Mouse (Mus musculus) embryonic facial prominence, embryonic 15.5 days (tissue): ENCODE results near the gene Akirin1. TPM values are rescaled to one million over a fixed set of nuclear protein-coding genes. Genes with fewer than 3 reads are reported as not detected.
A peak's percentile ranks its signal among the peaks of the same experiment; 100 is the strongest.

ENCODE experiments used
- ATAC-seq: fragments of 200-750 bp; cut with Nextera tagmentation; 2 replicates; pipeline ENCODE4 v1.8.0; 2017; ENCODE audit warnings: low read depth, moderate TSS enrichment; ENCODE audit not compliant: insufficient number of reproducible peaks, low FRiP score, low TSS enrichment
- H3K27ac ChIP-seq: fragments of 300-500 bp; sonication (generic); replicated peaks from 2 replicates; pipeline ENCODE4 v1.5.1; 2015; ENCODE audit warnings: mild to moderate bottlenecking, inconsistent platforms
- H3K27me3 ChIP-seq: fragments of 300-500 bp; sonication (generic); 2 replicates; pipeline ENCODE4 v1.6.1; 2015; ENCODE audit warnings: inconsistent platforms
- H3K36me3 ChIP-seq: fragments of 300-500 bp; sonication (generic); 2 replicates; pipeline ENCODE4 v1.6.1; 2015; ENCODE audit warnings: mild to moderate bottlenecking, inconsistent platforms
- H3K4me1 ChIP-seq: fragments of 300-500 bp; sonication (generic); 2 replicates; pipeline ENCODE4 v1.6.1; 2015; ENCODE audit warnings: inconsistent platforms
- H3K4me2 ChIP-seq: fragments of 300-500 bp; sonication (generic); replicated peaks from 2 replicates; pipeline ENCODE4 v1.6.1; 2015; ENCODE audit warnings: mild to moderate bottlenecking, inconsistent platforms
- H3K4me3 ChIP-seq: fragments of 300-500 bp; sonication (generic); replicated peaks from 2 replicates; pipeline ENCODE4 v1.5.1; 2015; ENCODE audit warnings: mild to moderate bottlenecking, inconsistent platforms
- H3K9ac ChIP-seq: fragments of 300-500 bp; sonication (generic); 2 replicates; pipeline ENCODE4 v1.6.1; 2015; ENCODE audit warnings: inconsistent platforms
- H3K9me3 ChIP-seq: fragments of 300-500 bp; sonication (generic); replicated peaks from 2 replicates; pipeline ENCODE4 v1.6.1; 2016; ENCODE audit warnings: inconsistent platforms
- WGBS: fragments of 180-500 bp; shearing (Covaris S2); methylation state at CpG from one replicate; pipeline ENCODE4 v1.1.7; 2015; 5-methylcytosine and 5-hydroxymethylcytosine counted together
- polyA plus RNA-seq: library from polyadenylated mRNA; unstranded; fragments of >200 nt; fragmentation: Nextera tagmentation; extraction: Ambion mirVana; gene quantifications from 2 replicates; pipeline ENCODE4 v1.2.1, GENCODE M21; 2015

Akirin1 gene
- polyA plus RNA-seq, 1 experiment from 2014 or later: 56.1 TPM

GRCm38 (mm10) chr4:123750707-123751312 is 665 bp upstream of the Akirin1 start:
- Histone ChIP-seq H3K27ac (no peak overlapping the region; the same call in 1 of the 2 replicates), H3K4me1 (peaks cover 13% of the 10 kb centered on the region), H3K9me3 (no peaks in the 10 kb centered on the region), H3K27me3 (no peaks in the 10 kb centered on the region), H3K4me3 (peak overlapping the region; percentile 97), H3K36me3 (no peaks in the 10 kb centered on the region), H3K9ac (peak overlapping the region; percentile 33; the same call in 1 of the 2 replicates), H3K4me2 (peak overlapping the region; percentile 69)
- WGBS: under 1% methylated on average over 8 of the region's 8 CpGs
- ATAC-seq: no peak

DNA sequence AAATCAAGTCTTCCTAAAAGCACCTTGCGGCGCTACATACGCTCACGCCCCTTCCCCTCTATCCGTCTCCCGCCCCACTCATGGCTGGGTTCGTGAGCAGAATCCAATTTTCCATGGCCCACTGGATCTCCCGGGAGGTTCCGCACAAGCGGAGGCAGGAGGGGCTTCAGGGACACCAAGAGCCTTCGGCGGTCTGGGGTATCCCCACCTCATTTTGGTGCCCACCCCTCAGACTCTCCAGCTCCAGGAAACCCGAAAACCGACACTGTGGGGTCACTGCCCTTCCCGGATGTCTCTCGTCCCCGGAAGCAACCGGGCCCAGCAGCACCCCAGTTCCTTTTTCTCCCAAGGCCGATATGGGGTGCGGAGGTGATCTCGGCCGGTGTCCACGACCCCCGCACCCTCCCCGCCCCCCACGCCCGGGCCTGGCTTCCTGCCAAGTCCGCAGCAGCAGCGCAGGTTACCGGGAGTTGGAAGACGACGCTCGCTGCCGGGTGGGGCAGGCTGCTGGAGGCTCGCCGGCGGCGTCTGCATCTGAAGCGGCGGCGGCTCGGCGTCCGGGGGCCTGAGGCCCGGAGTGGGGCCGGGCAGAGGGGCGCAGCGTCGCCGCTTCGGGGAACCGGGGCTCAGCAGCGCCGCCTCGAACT is 538 bp downstream of the Akirin1 start:
- peak overlapping the region; percentile 69 for H3K4me2 ChIP-seq
- no peaks in the 10 kb centered on the region for H3K36me3 ChIP-seq
- H3K9ac ChIP-seq: peak overlapping the region; percentile 84
- peak; percentile 75 for ATAC-seq
- H3K9me3 ChIP-seq: no peaks in the 10 kb centered on the region
- peak overlapping the region; percentile 97 for H3K4me3 ChIP-seq
- no peaks in the 10 kb centered on the region for H3K27me3 ChIP-seq
- WGBS: under 1% methylated on average over 54 of the region's 55 CpGs
- peaks cover 17% of the 10 kb centered on the region for H3K4me1 ChIP-seq
- H3K27ac ChIP-seq: peak overlapping the region; percentile 89

DNA sequence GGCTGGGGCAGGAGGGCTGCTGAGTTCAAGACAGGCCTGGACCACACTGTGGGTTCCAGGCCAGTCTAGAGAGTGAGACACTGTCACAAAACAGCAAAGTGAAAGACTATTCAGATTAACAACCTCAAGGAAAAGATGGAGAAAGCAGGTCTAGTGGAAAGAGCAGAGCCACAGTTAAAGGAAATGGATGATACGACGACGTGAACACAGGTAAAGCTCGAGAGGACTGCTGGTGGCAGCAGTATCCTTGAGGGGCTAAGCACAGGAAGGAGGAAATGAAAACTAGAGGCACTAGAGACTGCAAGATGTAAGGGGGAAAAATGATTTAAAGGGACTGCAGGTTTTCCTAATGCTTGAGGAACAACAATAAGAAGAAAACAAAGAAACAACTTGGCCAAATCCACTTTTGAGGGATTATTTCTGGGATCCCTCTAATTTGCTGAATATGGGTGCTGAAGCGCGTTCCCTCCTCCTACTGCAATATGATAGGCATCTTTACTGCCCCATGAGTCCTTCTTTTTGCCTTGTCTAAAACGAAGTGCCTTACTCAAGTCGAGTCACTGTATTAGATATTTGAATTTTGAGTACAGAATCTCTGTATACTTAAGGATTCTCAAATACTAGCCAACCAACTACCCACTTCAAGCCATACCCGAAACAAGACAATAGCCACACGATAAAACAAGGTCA is 1.3 kb downstream of the Akirin1 start:
- Histone ChIP-seq H3K36me3 (no peaks in the 10 kb centered on the region), H3K27ac (peak overlapping the region; percentile 89; the same call in 1 of the 2 replicates), H3K9ac (peak overlapping the region; percentile 84; the same call in 1 of the 2 replicates), H3K9me3 (no peaks in the 10 kb centered on the region), H3K4me2 (peak overlapping the region; percentile 69), H3K4me1 (peaks cover 17% of the 10 kb centered on the region), H3K27me3 (no peaks in the 10 kb centered on the region), H3K4me3 (peak overlapping the region; percentile 97)
- no peak for ATAC-seq
- WGBS: 12% methylated on average over 10 of the region's 10 CpGs

DNA sequence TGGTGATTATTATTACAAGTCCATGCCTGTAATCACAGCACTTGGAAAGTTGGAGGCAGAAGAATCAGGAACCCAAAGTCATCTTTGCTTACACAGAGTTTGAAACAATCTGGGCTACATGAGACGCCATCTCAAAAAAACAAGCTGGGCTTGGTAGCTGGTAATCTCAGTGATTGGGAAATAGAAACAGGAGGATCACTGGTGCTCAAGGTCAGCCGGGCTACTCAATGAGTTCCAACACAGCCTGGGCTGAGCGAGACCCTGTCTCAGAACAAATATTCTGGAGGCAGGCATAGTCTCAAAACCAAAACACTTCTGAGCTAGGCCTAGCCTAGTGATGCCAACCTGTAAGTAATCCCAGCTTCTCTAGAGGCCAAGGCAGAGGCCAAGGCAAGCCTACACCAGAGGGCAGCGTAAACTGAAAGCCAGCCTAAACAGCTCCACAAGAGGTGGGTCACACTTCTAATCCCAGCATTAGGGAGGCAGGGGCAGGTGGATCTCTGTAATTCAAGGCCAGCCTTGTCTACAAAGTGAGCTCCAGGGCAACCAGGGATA is 4.8 kb downstream of the Akirin1 start:
- Histone ChIP-seq H3K36me3 (peaks cover 15% of the 10 kb centered on the region; the same call in 1 of the 2 replicates), H3K4me2 (no peak overlapping the region), H3K4me3 (no peak overlapping the region), H3K27ac (no peak overlapping the region), H3K27me3 (no peaks in the 10 kb centered on the region), H3K9ac (no peak overlapping the region), H3K9me3 (no peaks in the 10 kb centered on the region), H3K4me1 (peaks cover 14% of the 10 kb centered on the region)
- ATAC-seq: no peak
- 92% methylated on average over 4 of the region's 4 CpGs for WGBS

DNA sequence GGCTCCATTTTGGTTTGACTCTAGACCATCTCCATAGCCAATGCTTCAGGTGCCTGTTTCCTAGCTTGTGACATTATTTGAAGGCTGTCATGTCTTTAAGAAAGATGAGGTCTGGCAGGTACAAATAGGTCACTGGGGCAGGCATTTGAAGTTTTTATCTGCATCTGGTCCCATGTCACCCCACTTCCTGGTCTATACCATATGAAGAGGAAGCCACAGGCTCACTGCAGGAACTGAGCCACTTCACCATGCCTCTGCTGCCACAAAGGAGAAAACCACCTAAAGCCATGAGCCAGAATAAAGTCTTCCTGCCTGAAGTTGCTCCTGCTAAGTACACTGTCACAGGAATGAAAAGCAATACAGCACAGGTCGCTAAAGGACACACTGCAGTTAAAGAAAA is 7.3 kb downstream of the Akirin1 start:
- Histone ChIP-seq H3K4me3 (no peak overlapping the region), H3K4me1 (peaks cover 4% of the 10 kb centered on the region; the same call in 1 of the 2 replicates), H3K27me3 (no peaks in the 10 kb centered on the region), H3K4me2 (no peak overlapping the region), H3K9me3 (no peaks in the 10 kb centered on the region), H3K36me3 (peaks cover 36% of the 10 kb centered on the region), H3K9ac (no peak overlapping the region), H3K27ac (no peak overlapping the region)
- WGBS: 79% methylated on average over 1 of the region's 1 CpGs
- ATAC-seq: no peak

DNA sequence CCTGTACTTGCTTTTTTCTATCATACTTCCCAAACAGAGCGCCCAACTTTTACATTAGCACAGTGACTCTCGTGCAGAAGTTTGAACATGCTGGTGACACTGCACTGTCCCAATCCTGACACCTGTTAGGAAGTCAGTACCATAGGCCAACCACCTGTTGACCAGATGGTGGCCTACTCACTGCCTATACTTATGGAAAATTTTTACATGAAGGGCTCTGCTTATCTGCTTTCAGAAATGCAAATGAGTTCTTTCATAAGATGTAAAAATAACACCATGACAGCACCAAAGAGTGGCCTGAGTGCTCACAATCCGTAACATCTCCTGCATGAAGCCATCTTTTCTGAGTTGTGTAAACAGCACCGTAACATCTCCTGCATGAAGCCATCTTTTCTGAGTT is 11.4 kb downstream of the Akirin1 start:
- peaks cover 50% of the 10 kb centered on the region for H3K36me3 ChIP-seq
- no peak overlapping the region for H3K4me2 ChIP-seq
- no peaks in the 10 kb centered on the region for H3K27me3 ChIP-seq
- H3K4me1 ChIP-seq: no peaks in the 10 kb centered on the region
- no peak overlapping the region for H3K27ac ChIP-seq
- ATAC-seq: no peak
- H3K9ac ChIP-seq: no peak overlapping the region
- WGBS: 87% methylated on average over 4 of the region's 4 CpGs
- H3K4me3 ChIP-seq: no peak overlapping the region
- H3K9me3 ChIP-seq: no peaks in the 10 kb centered on the region

DNA sequence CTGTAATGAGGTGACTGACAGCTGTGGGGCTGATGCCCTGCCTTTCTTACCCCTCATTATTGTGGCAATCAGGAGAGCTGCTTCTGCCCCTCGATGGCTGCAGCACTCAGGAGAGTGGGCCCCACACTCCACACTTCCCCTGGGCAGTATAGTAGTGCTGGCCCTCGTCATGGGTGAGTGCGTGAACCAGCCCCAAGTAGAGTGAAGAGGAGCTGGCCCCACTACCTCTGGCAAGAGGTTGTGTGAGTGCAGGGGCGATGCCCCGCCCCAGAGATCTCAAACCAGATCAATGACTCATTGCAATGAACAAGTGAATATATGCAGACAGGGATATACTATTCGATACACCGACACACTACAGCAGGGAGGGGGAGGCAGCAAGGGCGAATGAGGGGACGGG is 16.6 kb downstream of the Akirin1 start:
- WGBS: 86% methylated on average over 9 of the region's 9 CpGs
- Histone ChIP-seq H3K36me3 (peaks cover 32% of the 10 kb centered on the region), H3K27me3 (no peaks in the 10 kb centered on the region), H3K9ac (no peak overlapping the region), H3K9me3 (no peaks in the 10 kb centered on the region), H3K4me1 (no peaks in the 10 kb centered on the region), H3K4me3 (no peak overlapping the region), H3K4me2 (no peak overlapping the region), H3K27ac (no peak overlapping the region)
- ATAC-seq: no peak

- no peaks in the 10 kb centered on the region for H3K27me3 ChIP-seq
- 76% methylated on average over 2 of the region's 2 CpGs for WGBS
- no peak overlapping the region for H3K4me3 ChIP-seq
- H3K4me1 ChIP-seq: no peaks in the 10 kb centered on the region
- no peak; the same call in 1 of the 2 replicates for ATAC-seq
- no peaks in the 10 kb centered on the region for H3K9me3 ChIP-seq
- H3K9ac ChIP-seq: no peak overlapping the region
- peaks cover 26% of the 10 kb centered on the region for H3K36me3 ChIP-seq
- no peak overlapping the region for H3K27ac ChIP-seq
- no peak overlapping the region for H3K4me2 ChIP-seq
These were observed 17.2 kb downstream of the Akirin1 start for GRCm38 (mm10) chr4:123732921-123733320.

DNA sequence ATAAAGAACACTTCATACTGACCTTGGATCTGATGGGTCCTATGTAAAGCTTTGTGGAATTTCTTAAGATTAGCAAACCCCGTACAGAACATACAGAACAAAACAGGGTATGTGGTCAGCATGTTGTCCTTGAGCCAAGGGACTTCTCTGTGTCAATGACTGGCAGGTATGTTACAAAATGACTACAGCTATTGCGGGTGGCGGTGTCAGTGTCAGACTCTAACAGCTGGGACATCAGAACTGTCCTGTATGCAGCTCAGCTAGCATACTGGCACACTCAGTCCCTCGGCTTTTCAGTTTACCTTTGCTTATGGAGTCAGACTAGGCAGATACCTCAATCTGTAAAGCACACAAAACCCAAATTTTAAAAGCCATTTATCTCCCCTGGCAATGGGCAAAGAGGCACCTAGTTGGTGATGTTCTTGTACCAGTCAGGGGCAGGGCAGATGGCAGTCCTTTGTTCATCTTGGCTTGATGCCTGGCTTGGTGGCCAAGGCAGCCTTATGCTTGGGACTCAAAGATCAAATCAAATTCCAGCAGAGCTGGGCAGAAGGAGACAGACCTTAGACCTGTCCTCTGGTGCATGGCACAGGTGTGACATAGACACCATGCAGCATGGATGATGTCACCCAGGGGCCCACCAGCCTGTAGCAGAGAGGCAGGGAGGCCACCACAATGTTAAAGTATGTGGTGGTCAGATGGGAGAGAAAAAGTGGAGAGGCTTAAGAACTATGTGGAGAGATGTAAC is 17.8 kb downstream of the Akirin1 start:
- no peaks in the 10 kb centered on the region for H3K4me1 ChIP-seq
- H3K27ac ChIP-seq: no peak overlapping the region
- H3K36me3 ChIP-seq: peaks cover 22% of the 10 kb centered on the region
- H3K27me3 ChIP-seq: no peaks in the 10 kb centered on the region
- H3K9ac ChIP-seq: no peak overlapping the region
- no peak overlapping the region for H3K4me3 ChIP-seq
- no peak for ATAC-seq
- WGBS: 88% methylated on average over 4 of the region's 4 CpGs
- H3K4me2 ChIP-seq: no peak overlapping the region
- no peaks in the 10 kb centered on the region for H3K9me3 ChIP-seq

- 87% methylated on average over 4 of the region's 4 CpGs for WGBS
- Histone ChIP-seq H3K9me3 (no peaks in the 10 kb centered on the region), H3K4me1 (peaks cover 3% of the 10 kb centered on the region), H3K9ac (no peak overlapping the region), H3K36me3 (no peaks in the 10 kb centered on the region), H3K4me2 (no peak overlapping the region), H3K27ac (no peak overlapping the region), H3K27me3 (no peaks in the 10 kb centered on the region), H3K4me3 (no peak overlapping the region)
- no peak for ATAC-seq
These were observed 28.4 kb downstream of the Akirin1 start for GRCm38 (mm10) chr4:123721761-123722160.

GRCm38 (mm10) chr4:123718434-123718780 is 31.7 kb downstream of the Akirin1 start:
- H3K27ac ChIP-seq: peak overlapping the region; percentile 55; the same call in 1 of the 2 replicates
- WGBS: 22% methylated on average over 7 of the region's 7 CpGs
- H3K9ac ChIP-seq: no peak overlapping the region
- ATAC-seq: no peak
- H3K4me2 ChIP-seq: peak overlapping the region; percentile 66
- peaks cover 3% of the 10 kb centered on the region for H3K4me1 ChIP-seq
- peaks cover 25% of the 10 kb centered on the region for H3K36me3 ChIP-seq
- H3K9me3 ChIP-seq: no peaks in the 10 kb centered on the region
- H3K4me3 ChIP-seq: peak overlapping the region; percentile 81
- no peaks in the 10 kb centered on the region for H3K27me3 ChIP-seq
